Mouse (Mus musculus) neural tube, embryonic 11.5 days (tissue): ENCODE measurements around the gene Wbp2nl. TPM values are rescaled to one million over a fixed set of nuclear protein-coding genes. Genes with fewer than 3 reads are reported as not detected.
A peak's percentile ranks its signal among the peaks of the same experiment; 100 is the strongest.

Source experiments
- ATAC-seq: fragments of 200-750 bp; cut with Nextera tagmentation; 2 replicates; pipeline ENCODE4 v1.8.0; 2017; ENCODE audit warnings: moderate number of reproducible peaks, mild to moderate bottlenecking, moderate TSS enrichment, moderate library complexity; ENCODE audit not compliant: insufficient read depth, low FRiP score, low TSS enrichment
- DNase-seq: peaks from one replicate; pipeline ENCODE4 v3.0.0-alpha.2; 2015; ENCODE audit warnings: low spot score
- H3K27ac ChIP-seq: fragments of 300-500 bp; sonication (generic); 2 replicates; pipeline ENCODE4 v1.5.1; 2014; ENCODE audit warnings: low read depth, mild to moderate bottlenecking, low read length
- H3K27me3 ChIP-seq: fragments of 300-500 bp; sonication (generic); 2 replicates; pipeline ENCODE4 v1.6.1; 2014; ENCODE audit warnings: mild to moderate bottlenecking, low read length, mixed read lengths; ENCODE audit not compliant: control insufficient read depth, insufficient read depth
- H3K36me3 ChIP-seq: fragments of 300-500 bp; sonication (generic); 2 replicates; pipeline ENCODE4 v1.6.1; 2014; ENCODE audit warnings: mild to moderate bottlenecking, low read length, moderate library complexity, mixed read lengths; ENCODE audit not compliant: control insufficient read depth, insufficient read depth
- H3K4me1 ChIP-seq: fragments of 300-500 bp; sonication (generic); 2 replicates; pipeline ENCODE4 v1.6.1; 2014; ENCODE audit warnings: low read length, mixed read lengths; ENCODE audit not compliant: control insufficient read depth, insufficient read depth
- H3K4me2 ChIP-seq: fragments of 300-500 bp; sonication (generic); 2 replicates; pipeline ENCODE4 v1.6.1; 2014; ENCODE audit warnings: low read depth, mild to moderate bottlenecking, moderate library complexity
- H3K4me3 ChIP-seq: fragments of 300-500 bp; sonication (generic); 2 replicates; pipeline ENCODE4 v1.5.1; 2014; ENCODE audit warnings: low read depth, low read length
- H3K9ac ChIP-seq: fragments of 300-500 bp; sonication (generic); 2 replicates; pipeline ENCODE4 v1.6.1; 2014; ENCODE audit warnings: mild to moderate bottlenecking, low read length
- H3K9me3 ChIP-seq: fragments of 300-500 bp; sonication (generic); 2 replicates; pipeline ENCODE4 v1.6.1; 2016; ENCODE audit warnings: low read length; ENCODE audit not compliant: control insufficient read depth
- WGBS: fragments of 180-500 bp; shearing (Covaris S2); extraction: QIAGEN DNeasy Blood & Tissue Kit; methylation state at CpG from one replicate; pipeline ENCODE4 v1.1.7; 2014; 5-methylcytosine and 5-hydroxymethylcytosine counted together
- polyA plus RNA-seq: library from polyadenylated mRNA; unstranded; fragments of >200 nt; fragmentation: Nextera tagmentation; extraction: Ambion mirVana; gene quantifications from 2 replicates; pipeline ENCODE4 v1.2.1, GENCODE M21; 2014

Gene Wbp2nl
- polyA plus RNA-seq = 0.16 and 0.27 TPM in 2 replicates

DNA sequence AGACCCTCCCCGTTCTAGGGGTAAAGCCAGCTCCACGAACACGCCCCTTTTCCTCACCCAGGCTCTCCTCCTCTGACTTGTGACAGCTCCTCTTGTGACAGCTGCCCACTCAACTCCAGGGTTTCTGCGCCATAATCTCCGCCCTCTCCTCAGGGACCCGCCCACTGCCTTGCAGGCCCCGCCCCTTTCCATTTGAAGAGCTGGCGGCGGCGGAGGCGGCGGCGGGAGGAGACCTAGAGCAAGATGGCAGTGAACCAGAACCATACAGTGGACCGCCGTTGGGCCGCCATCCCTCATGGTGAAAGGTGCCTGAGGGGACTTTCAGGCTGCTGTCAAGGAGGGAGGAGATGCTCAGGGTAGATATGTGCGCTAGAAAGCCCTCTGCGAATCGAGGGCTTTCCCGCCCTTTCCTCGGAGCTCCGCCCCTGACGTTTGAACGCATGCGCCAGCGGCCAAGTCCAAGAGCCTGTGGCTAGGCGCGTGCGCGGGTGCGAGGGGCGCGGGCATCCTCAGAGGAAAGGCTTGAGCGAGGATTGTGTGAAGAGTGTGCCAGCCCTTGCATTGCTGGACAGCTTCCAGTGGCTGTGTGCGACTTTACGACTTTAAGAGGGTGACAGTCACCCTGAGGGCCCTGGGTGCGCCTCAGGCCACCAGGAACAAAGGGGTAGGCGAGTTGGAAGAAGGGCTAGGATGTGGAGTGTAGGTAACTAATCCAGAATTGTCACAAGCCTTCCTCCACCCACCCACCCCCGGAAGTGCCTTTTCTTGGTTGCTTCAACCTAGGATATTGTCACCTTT is at the start of gene Wbp2nl:
Gene Wbp2nl, plus strand, starts transcription at position 191 of the 798 bp plus-strand sequence.
- Histone ChIP-seq H3K27me3 (no peaks in the 10 kb centered on the region), H3K9ac (no peak within 1 kb of the TSS), H3K9me3 (no peaks in the 10 kb centered on the region), H3K27ac (no peak within 1 kb of the TSS), H3K36me3 (no peaks in the 10 kb centered on the region), H3K4me1 (peaks cover 4% of the 10 kb centered on the region), H3K4me3 (no peak within 1 kb of the TSS), H3K4me2 (no peak within 1 kb of the TSS)
- ATAC-seq = no peak
- WGBS = 54% methylated on average over 39 of the region's 39 CpGs
- DNase-seq = no peak

DNA sequence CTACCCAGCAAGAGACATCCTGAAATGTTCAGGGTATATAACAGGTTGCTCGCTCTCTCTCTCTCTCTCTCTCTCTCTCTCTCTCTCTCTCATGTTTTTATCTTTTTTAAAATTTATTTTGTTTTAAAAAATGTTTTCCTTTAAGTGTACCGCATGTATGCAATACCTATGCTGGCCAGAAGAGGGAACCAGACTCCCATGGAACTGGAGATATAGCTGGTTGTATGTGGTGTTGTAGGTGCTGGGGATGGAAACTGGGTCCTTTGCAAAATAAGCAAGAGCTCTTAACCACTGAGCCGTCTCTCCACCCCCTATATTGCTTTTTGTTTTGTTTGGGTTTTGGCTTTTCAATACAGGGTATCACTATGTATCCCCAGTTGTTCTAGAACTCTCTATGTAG is 47.2 kb upstream of the Wbp2nl start:
- ATAC-seq (no peak), DNase-seq (no peak)
- 95% methylated on average over 3 of the region's 3 CpGs for WGBS
- Histone ChIP-seq H3K4me2 (no peak overlapping the region), H3K4me1 (peaks cover 11% of the 10 kb centered on the region), H3K27me3 (no peaks in the 10 kb centered on the region), H3K9ac (no peak overlapping the region), H3K9me3 (no peaks in the 10 kb centered on the region), H3K27ac (no peak overlapping the region), H3K36me3 (no peaks in the 10 kb centered on the region), H3K4me3 (no peak overlapping the region)

DNA sequence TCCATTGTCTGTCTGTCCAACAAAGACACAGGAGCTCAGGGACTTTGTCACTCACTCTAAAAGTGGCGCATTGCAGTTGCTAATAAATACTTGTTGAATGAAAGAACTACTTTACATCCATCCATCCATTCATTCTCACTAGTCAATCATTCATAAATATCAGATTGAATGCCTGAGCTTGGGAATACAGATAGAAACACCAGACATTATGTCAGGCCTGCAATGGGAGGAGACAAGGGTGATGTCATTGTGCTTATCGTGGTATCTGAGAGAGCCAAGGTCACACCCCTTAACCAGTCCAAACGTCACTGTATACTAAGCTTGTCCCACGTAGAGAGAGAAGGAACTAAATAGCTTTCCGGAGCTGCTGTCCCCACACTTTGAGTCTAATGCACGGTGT is 46.7 kb upstream of the Wbp2nl start, which contains the start of gene 1500009C09Rik:
Gene 1500009C09Rik, plus strand, starts transcription at position 301 of the 400 bp plus-strand sequence.
- ATAC-seq = no peak
- WGBS = 93% methylated on average over 6 of the region's 6 CpGs
- Histone ChIP-seq H3K36me3 (no peaks in the 10 kb centered on the region), H3K4me1 (peaks cover 11% of the 10 kb centered on the region), H3K27ac (no peak within 1 kb of the TSS), H3K4me3 (no peak within 1 kb of the TSS), H3K9me3 (no peaks in the 10 kb centered on the region), H3K9ac (no peak within 1 kb of the TSS), H3K27me3 (no peaks in the 10 kb centered on the region), H3K4me2 (no peak within 1 kb of the TSS)
- DNase-seq = no peak

DNA sequence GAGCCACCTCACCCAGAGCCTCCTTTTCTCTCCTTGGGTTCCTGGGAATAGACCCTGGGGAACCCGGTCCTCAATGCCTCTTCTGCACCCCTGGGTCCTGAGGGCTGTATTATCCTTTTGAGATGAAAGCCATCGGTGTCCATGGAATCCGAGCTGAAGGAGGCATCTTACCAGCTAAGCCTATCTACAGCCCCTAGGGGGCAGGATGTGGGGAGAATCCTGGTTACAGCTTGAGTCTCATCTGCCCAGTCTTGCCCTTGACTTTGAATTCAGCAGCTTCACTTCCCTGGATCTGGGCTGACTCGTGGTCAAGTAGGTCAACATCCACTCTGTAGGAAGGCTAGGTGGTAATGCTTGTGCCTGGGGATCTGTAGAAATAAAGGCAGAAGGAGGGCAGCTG is 43.5 kb upstream of the Wbp2nl start:
- no peak for ATAC-seq
- Histone ChIP-seq H3K9ac (no peak overlapping the region), H3K27ac (no peak overlapping the region), H3K4me1 (peaks cover 11% of the 10 kb centered on the region), H3K4me2 (no peak overlapping the region), H3K9me3 (no peaks in the 10 kb centered on the region), H3K27me3 (no peaks in the 10 kb centered on the region), H3K36me3 (no peaks in the 10 kb centered on the region), H3K4me3 (no peak overlapping the region)
- 52% methylated on average over 4 of the region's 4 CpGs for WGBS
- no peak for DNase-seq

DNA sequence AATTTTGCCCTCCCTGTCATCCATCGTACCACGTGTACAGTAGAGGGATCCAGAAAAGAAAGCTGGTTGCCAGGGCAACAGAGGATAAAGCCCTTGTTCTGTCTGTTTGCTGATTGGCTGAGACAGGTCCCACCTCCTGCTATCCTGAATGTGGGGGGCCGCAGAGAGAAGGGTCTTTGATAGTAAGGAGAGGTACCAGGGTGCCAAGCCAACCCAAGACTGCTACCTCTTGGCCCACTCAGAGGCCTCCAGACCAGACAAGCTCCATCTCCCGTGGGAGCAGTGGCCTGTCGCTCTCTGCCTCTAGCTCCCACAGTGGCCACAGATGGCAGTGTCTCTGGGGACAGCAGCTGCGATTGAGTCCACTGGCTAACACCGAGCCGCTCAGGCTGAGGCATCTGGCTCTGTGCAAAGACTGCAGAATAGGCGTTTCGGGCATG is 42.8 kb upstream of the Wbp2nl start:
- Histone ChIP-seq H3K9ac (peak overlapping the region; percentile 9), H3K4me1 (peaks cover 11% of the 10 kb centered on the region), H3K36me3 (no peaks in the 10 kb centered on the region), H3K9me3 (no peaks in the 10 kb centered on the region), H3K27ac (peak overlapping the region; percentile 67; the same call in 1 of the 2 replicates), H3K4me2 (peak overlapping the region; percentile 32), H3K4me3 (peak overlapping the region; percentile 16), H3K27me3 (no peaks in the 10 kb centered on the region)
- 34% methylated on average over 10 of the region's 10 CpGs for WGBS
- DNase-seq = peak; percentile 75
- peak; percentile 81 for ATAC-seq

DNA sequence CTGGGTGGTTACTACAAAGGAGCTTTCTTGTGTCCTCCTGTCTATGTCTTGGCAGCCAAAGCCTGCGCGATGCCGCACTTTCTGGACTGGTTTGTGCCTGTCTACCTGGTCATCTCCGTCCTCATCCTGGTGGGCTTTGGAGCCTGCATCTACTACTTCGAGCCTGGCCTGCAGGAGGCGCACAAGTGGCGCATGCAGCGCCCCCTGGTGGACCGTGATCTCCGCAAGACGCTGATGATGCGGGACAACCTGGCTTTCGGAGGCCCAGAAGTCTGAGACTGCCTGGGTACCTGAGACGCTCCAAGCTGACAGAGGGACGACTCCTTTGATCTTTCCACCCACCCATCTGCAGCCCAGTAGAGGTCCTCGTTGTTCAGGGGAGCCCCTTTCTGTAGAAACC is 39.2 kb upstream of the Wbp2nl start:
- Histone ChIP-seq H3K36me3 (no peaks in the 10 kb centered on the region), H3K4me3 (no peak overlapping the region), H3K27ac (no peak overlapping the region), H3K27me3 (no peaks in the 10 kb centered on the region), H3K4me1 (peaks cover 11% of the 10 kb centered on the region), H3K9me3 (no peaks in the 10 kb centered on the region), H3K9ac (no peak overlapping the region), H3K4me2 (no peak overlapping the region)
- ATAC-seq (no peak), DNase-seq (peak; percentile 82)
- 13% methylated on average over 16 of the region's 16 CpGs for WGBS

DNA sequence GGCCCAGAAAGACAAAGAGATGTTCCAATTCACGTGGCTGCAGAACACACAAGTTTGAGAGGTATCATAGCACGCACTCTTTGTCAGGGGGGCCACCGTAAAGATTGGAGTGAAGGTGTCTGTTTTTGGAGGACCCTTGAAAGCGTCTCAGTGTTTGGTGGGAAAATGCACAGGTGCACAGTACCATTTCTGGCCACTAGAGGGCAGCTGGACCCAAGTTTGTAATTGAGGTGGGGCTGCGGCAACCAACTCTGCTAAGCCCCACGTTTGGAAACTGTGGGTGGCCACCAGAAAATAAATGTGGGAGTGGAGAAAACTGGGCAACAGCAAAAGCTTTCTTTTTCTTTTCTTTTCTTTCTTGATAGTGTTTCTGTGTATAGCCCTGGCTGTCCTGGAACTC is 32.4 kb upstream of the Wbp2nl start:
- H3K4me3 ChIP-seq = no peak overlapping the region
- peaks cover 8% of the 10 kb centered on the region for H3K4me1 ChIP-seq
- no peaks in the 10 kb centered on the region for H3K9me3 ChIP-seq
- H3K9ac ChIP-seq = no peak overlapping the region
- DNase-seq (peak; percentile 76), ATAC-seq (no peak)
- 15% methylated on average over 6 of the region's 6 CpGs for WGBS
- H3K4me2 ChIP-seq = no peak overlapping the region
- no peaks in the 10 kb centered on the region for H3K36me3 ChIP-seq
- H3K27ac ChIP-seq = no peak overlapping the region
- H3K27me3 ChIP-seq = no peaks in the 10 kb centered on the region

DNA sequence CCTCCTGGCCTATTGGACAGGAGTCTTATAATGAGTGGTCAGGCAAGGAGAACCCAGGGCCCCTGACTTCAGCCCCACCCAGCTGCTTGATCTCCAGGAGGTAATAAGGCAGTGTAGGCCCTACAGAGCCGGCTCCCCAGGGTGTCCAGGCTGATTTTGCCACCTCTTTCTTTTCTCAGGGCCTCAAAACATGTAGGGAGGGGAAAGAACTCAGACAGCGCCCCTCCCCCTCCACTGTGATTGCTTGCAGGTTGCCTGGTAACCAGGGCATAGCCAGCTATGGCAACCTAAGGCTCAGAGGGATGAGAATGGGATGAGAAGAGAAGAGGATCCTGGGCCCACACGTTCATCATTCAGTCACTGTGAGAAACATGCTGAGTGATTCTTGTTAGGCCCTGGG is 30.6 kb upstream of the Wbp2nl start:
- Histone ChIP-seq H3K9me3 (no peaks in the 10 kb centered on the region), H3K4me1 (peaks cover 8% of the 10 kb centered on the region), H3K4me2 (no peak overlapping the region), H3K27ac (no peak overlapping the region), H3K27me3 (no peaks in the 10 kb centered on the region), H3K9ac (no peak overlapping the region), H3K4me3 (no peak overlapping the region), H3K36me3 (no peaks in the 10 kb centered on the region)
- DNase-seq (peak; percentile 70), ATAC-seq (no peak)
- 18% methylated on average over 3 of the region's 3 CpGs for WGBS

DNA sequence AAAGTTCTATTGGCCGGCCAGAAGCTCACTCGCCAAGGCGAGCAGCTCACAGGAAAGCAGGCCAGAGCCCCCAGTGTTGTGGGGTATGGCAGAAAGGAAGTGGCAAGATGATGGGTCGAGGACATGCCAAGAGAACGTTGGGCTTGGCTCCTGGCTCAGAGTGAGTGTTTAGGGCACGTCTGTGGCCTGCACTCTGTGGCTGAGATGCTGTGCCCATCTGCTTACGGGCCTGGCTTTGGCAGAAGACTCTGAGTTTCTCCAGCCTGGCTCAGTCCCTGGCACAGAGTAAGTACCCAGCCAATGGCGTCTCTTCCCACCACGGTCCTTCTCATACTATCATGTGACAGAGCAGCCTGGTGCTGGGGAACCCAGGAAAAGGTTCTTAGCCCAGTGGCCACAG is 30.0 kb upstream of the Wbp2nl start:
- DNase-seq = no peak
- 91% methylated on average over 9 of the region's 9 CpGs for WGBS

More for the DNA sequence above, 30.0 kb upstream of the Wbp2nl start:
- H3K4me3 ChIP-seq = no peak overlapping the region
- no peaks in the 10 kb centered on the region for H3K9me3 ChIP-seq
- peaks cover 2% of the 10 kb centered on the region; the same call in 1 of the 2 replicates for H3K27me3 ChIP-seq
- 0 out of 2 replicates have a peak overlapping the region, but pooled peaks have one; percentile 4 for H3K9ac ChIP-seq
- no peak overlapping the region for H3K4me2 ChIP-seq
- no peak overlapping the region for H3K27ac ChIP-seq
- no peaks in the 10 kb centered on the region for H3K36me3 ChIP-seq
- ATAC-seq = no peak
- H3K4me1 ChIP-seq = peaks cover 8% of the 10 kb centered on the region
